Mouse (Mus musculus) heart, adult 2 months (tissue): ENCODE results near the gene Zfp110.

Experiments
- CTCF ChIP-seq: fragments of 200-600 bp; IDR thresholded peaks from 2 replicates; pipeline ENCODE4 v1.8.1; 2022; ENCODE audit warnings: antibody characterized with exemption, mild to moderate bottlenecking, moderate library complexity
- EP300 ChIP-seq: fragments of 200-500 bp; IDR thresholded peaks from 2 replicates; pipeline ENCODE4 v1.6.1; 2011; ENCODE audit warnings: low read depth, low read length, control low read depth; ENCODE audit not compliant: insufficient read depth
- POLR2A ChIP-seq: fragments of 200-500 bp; IDR thresholded peaks from 2 replicates; pipeline ENCODE4 v1.6.1; 2011; ENCODE audit warnings: mild to moderate bottlenecking, low read depth, low read length, control low read depth; ENCODE audit not compliant: insufficient read depth

DNA sequence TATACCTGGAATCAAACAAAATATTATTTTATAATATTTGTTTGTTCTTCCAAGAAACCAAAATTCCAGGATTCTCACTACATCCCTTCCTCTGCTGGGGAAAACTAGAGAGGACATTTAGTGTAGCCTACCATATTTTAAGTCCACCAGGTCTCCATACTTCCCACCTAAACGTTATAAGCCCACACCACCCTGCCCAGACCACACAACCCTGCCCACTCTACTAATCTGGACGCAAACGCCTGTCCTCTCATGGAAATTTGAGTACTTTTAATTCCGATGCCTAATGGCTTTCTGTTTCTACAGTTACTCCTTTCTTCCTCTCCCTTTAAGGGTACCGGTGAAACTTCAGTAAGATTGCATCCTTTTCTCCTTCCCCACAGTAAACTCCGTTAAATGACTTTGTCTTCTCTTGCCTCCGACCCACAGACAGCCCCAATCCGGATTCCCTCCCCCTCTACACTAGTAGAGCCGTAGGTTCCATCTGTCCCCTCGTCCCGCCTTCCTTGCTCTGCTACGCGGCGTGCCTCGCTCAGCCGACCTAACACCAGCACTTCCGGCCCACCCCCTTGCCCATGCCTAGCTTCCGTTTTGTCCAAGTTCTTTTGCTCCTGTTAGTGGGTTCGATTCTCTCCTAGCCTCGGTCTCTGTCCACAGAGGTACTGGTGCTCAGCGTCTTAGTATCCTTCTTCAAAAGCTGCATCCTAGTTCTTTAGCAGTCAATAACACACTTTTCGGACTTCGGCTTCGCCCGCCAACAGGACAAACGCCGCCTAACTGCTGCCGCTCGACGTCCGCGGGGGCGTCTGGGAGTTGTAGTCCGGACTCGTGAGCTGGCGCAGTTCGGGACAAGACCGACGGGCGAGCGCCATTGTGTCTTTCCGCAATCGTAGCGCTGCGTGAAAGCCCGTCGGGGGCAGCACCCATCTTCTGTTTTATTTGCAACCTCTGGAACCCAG, at the start of gene Zfp110:
- TF ChIP-seq CTCF (peak; percentile 56), POLR2A (peak; percentile 75), EP300 (peak; percentile 52; the same call in 1 of the 2 replicates)
